Mouse (Mus musculus) kidney, postnatal 4 days (tissue): ENCODE data around the gene Cib2.
A peak's percentile ranks its signal among the peaks of the same experiment; 100 is the strongest.

Experiments
- DNase-seq, 2 experiments: peaks; one replicate each; pipeline ENCODE4 v3.0.0; 2021; ENCODE audit warnings: mixed read lengths in 2 of 2

Gene Cib2

GRCm38 (mm10) chr9:54544212-54544953, 15.6 kb downstream of the Cib2 start:
- DNase-seq = no peak

GRCm38 (mm10) chr9:54540801-54541200, 19.2 kb downstream of the Cib2 start:
- DNase-seq = no peak

- DNase-seq = no peak
Observed at GRCm38 (mm10) chr9:54538684-54539083, 21.3 kb downstream of the Cib2 start, which contains the start of gene Sh2d7. Sh2d7 (plus strand) TSS chr9:54538984.

- no peak for DNase-seq
Observed at GRCm38 (mm10) chr9:54538244-54538643, 21.8 kb downstream of the Cib2 start.

GRCm38 (mm10) chr9:54537480-54537879, 22.5 kb downstream of the Cib2 start:
- DNase-seq = no peak

GRCm38 (mm10) chr9:54537030-54537429, 23.0 kb downstream of the Cib2 start:
- DNase-seq = no peak

- peak; percentile 36 to 38 for DNase-seq
Observed at GRCm38 (mm10) chr9:54536236-54536635, 23.8 kb downstream of the Cib2 start.

- DNase-seq = peak; percentile 47
Observed at GRCm38 (mm10) chr9:54533975-54534374, 26.0 kb downstream of the Cib2 start.

GRCm38 (mm10) chr9:54532926-54533325, 27.1 kb downstream of the Cib2 start:
- DNase-seq = no peak

GRCm38 (mm10) chr9:54531421-54531820, 28.6 kb downstream of the Cib2 start:
- DNase-seq = no peak

- DNase-seq = no peak
Observed at GRCm38 (mm10) chr9:54530836-54531235, 29.2 kb downstream of the Cib2 start.

GRCm38 (mm10) chr9:54529950-54530349, 30.1 kb downstream of the Cib2 start:
- no peak for DNase-seq

- DNase-seq = no peak
Observed at GRCm38 (mm10) chr9:54527694-54528093, 32.3 kb downstream of the Cib2 start.

- DNase-seq = no peak
Observed at GRCm38 (mm10) chr9:54520286-54520685, 39.7 kb downstream of the Cib2 start.

GRCm38 (mm10) chr9:54518921-54519320, 41.1 kb downstream of the Cib2 start:
- DNase-seq = no peak

- no peak for DNase-seq
Observed at GRCm38 (mm10) chr9:54515991-54516390, 44.0 kb downstream of the Cib2 start.

GRCm38 (mm10) chr9:54502873-54503272, 57.1 kb downstream of the Cib2 start:
- peak; percentile 14 to 43 for DNase-seq

GRCm38 (mm10) chr9:54502111-54502495, 57.9 kb downstream of the Cib2 start:
- no peak for DNase-seq

- DNase-seq = peak; percentile 94 to 96
Observed at GRCm38 (mm10) chr9:54501453-54502110, 58.4 kb downstream of the Cib2 start, which contains the start of gene Dmxl2. Dmxl2 (minus strand) TSS chr9:54501626.

GRCm38 (mm10) chr9:54500832-54501452, 59.1 kb downstream of the Cib2 start:
- peak; percentile 50 to 64 for DNase-seq

GRCm38 (mm10) chr9:54499791-54500190, 60.2 kb downstream of the Cib2 start:
- no peak for DNase-seq

GRCm38 (mm10) chr9:54499291-54499690, 60.7 kb downstream of the Cib2 start:
- no peak for DNase-seq
